Mouse (Mus musculus) C2C12 (cell line): ENCODE data around the gene Lmf1.

Source experiments
- CTCF ChIP-seq: IDR thresholded peaks from one replicate; pipeline ENCODE4 v1.5.1; 2011; ENCODE audit not compliant: control insufficient read depth, insufficient read depth, insufficient read length
- MAX ChIP-seq: IDR thresholded peaks from one replicate; pipeline ENCODE4 v1.6.1; 2011; ENCODE audit warnings: mild to moderate bottlenecking, control low read depth
- MYOG ChIP-seq: IDR thresholded peaks from one replicate; pipeline ENCODE4 v1.6.1; 2011; ENCODE audit not compliant: control insufficient read depth, insufficient read length; ENCODE audit errors: extremely low read depth

GRCm38 (mm10) chr17:25565244-25565643, 13.6 kb upstream of the Lmf1 start:
- TF ChIP-seq CTCF (no peak), MAX (no peak), MYOG (no peak)
